Mouse (Mus musculus): ENCODE results near the gene Memo1.
A peak's percentile ranks its signal among the peaks of the same experiment; 100 is the strongest.

Memo1 gene

GRCm38 (mm10) chr17:74294426-74295025, 795 bp downstream of the Memo1 start:
- peak; percentile 68 to 69 for DNase-seq (ENCODE audit: low spot score in 2 of 2)

GRCm38 (mm10) chr17:74293687-74294425, 1.5 kb downstream of the Memo1 start:
- DNase-seq (ENCODE audit: low spot score in 2 of 2) = peak in 1 of 2 experiments; percentile 27

- DNase-seq (ENCODE audit: low spot score in 2 of 2) = no peak
Measured at GRCm38 (mm10) chr17:74291640-74292361, 3.5 kb downstream of the Memo1 start.

- DNase-seq (ENCODE audit: low spot score in 2 of 2) = no peak
Measured at GRCm38 (mm10) chr17:74290869-74291268, 4.5 kb downstream of the Memo1 start.

- DNase-seq (ENCODE audit: low spot score in 2 of 2) = no peak
Measured at GRCm38 (mm10) chr17:74290198-74290597, 5.1 kb downstream of the Memo1 start.

GRCm38 (mm10) chr17:74288626-74289025, 6.7 kb downstream of the Memo1 start:
- no peak for DNase-seq (ENCODE audit: low spot score in 2 of 2)

- DNase-seq (ENCODE audit: low spot score in 2 of 2) = no peak
Measured at GRCm38 (mm10) chr17:74286140-74286730, 9.1 kb downstream of the Memo1 start.

GRCm38 (mm10) chr17:74285730-74286129, 9.6 kb downstream of the Memo1 start:
- no peak for DNase-seq (ENCODE audit: low spot score in 2 of 2)

- no peak for DNase-seq (ENCODE audit: low spot score in 2 of 2)
Measured at GRCm38 (mm10) chr17:74284397-74285115, 10.8 kb downstream of the Memo1 start.

GRCm38 (mm10) chr17:74282024-74282423, 13.3 kb downstream of the Memo1 start:
- no peak for DNase-seq (ENCODE audit: low spot score in 2 of 2)

GRCm38 (mm10) chr17:74278966-74279869, 16.1 kb downstream of the Memo1 start:
- DNase-seq (ENCODE audit: low spot score in 2 of 2) = no peak

- no peak for DNase-seq (ENCODE audit: low spot score in 2 of 2)
Measured at GRCm38 (mm10) chr17:74274471-74274870, 20.9 kb downstream of the Memo1 start.

- DNase-seq (ENCODE audit: low spot score in 2 of 2) = no peak
Measured at GRCm38 (mm10) chr17:74272683-74273205, 22.6 kb downstream of the Memo1 start.

- DNase-seq (ENCODE audit: low spot score in 2 of 2) = no peak
Measured at GRCm38 (mm10) chr17:74271541-74272268, 23.6 kb downstream of the Memo1 start.

- no peak for DNase-seq (ENCODE audit: low spot score in 2 of 2)
Measured at GRCm38 (mm10) chr17:74270205-74270604, 25.1 kb downstream of the Memo1 start.

GRCm38 (mm10) chr17:74267415-74268180, 27.7 kb downstream of the Memo1 start:
- no peak for DNase-seq (ENCODE audit: low spot score in 2 of 2)

- DNase-seq (ENCODE audit: low spot score in 2 of 2) = no peak
Measured at GRCm38 (mm10) chr17:74265636-74266035, 29.7 kb downstream of the Memo1 start.

GRCm38 (mm10) chr17:74265156-74265505, 30.2 kb downstream of the Memo1 start:
- no peak for DNase-seq (ENCODE audit: low spot score in 2 of 2)

All from frontal cortex, postnatal 36 days (tissue).